Mouse (Mus musculus) urinary bladder, postnatal 4 days (tissue): ENCODE results near the gene Ankrd49.

Source experiments
- DNase-seq, 2 experiments: peaks; one replicate each; pipeline ENCODE4 v3.0.0; 2021 to 2022; ENCODE audit warnings: low spot score in 2 of 2

Gene Ankrd49

DNA sequence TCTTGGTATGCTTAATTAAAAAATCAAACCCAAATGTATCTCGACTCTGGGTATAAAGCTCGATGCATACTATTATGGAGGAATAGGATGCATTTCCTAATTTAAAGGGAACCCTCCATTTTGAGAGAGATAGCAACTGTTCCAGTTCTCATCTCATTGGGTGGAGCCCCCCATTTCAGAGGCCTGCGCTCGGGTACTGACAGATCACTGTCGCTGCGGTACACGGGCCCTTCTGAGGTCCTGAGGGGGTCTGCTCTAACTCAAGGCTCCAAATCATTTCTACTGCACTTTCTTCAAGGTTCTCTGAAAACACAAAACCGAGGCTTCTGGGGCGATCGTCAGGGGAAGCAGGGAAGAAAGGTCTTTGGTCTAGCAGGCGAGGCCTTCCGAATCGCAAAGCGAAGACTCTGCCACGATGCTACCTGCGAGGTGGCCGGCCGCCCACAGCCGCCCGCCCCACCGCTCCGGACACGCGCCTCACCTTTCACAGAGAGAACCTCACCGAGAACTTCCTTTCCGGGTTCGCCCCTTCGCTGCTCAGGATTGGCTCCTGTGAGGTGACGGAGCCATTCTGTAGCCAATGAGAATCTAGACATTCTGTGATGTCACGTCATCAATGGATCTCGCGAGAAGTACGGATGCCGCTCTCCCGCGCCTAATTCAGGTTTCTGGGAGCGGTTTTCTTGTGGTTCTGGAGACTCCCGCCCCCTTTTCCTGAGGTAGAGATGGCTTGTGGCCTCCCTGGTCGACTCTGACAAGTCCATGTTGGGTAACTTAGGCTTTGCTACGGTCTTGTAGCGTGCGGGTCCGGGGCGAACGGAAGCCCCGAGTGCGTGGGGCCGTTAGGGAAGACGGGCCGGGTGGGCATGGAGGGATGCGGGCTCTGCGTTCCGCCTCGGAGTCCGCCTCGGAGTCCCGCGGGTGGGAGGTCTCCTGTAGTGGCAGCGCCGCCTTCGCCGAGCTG is at the start of gene Ankrd49, which contains the start of gene Mre11a:
Gene Ankrd49, minus strand, starts transcription at position 818 of the 964 bp plus-strand sequence.
Gene Mre11a, plus strand, starts transcription at position 616 of the 964 bp plus-strand sequence.
- peak; percentile 85 to 88 for DNase-seq

DNA sequence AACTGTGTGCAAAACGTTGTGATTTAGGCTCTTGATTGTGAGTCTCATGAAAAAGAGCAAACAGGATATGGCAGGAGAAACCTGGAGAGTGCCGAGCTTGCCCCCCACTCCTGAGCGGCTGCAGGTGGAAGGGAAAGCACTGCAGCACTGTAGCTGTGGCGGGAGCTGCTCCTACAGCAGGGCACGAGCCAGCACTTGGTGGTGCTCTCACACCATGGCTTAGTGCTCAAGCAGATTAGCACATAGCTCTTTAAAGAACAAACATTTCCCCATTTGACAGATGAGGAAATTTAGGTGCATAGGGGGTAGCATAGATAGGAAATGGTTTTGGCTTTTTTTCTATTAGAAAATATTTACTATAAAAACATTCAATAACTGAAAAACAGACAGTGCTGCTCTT is 47.4 kb upstream of the Ankrd49 start:
- DNase-seq = no peak

DNA sequence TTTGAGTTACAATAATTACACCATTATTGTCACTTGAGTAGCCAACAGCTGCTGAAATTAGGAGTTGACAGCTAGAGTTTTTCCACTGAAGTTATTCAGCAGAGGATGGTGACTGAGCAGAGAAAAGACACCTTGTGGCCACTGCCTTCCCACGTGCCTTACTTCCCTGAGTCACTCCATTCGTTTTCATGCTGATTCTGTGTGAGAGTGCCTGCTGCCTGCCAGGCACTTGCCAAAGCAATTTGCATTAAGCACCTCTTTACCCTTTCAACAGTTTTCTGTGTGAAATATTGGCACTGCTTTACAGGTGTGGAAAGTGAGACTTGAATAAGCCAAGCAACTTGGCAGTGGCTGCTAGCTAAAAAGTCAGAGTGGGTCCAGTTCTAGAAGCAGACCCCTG is 43.2 kb upstream of the Ankrd49 start:
- no peak for DNase-seq

DNA sequence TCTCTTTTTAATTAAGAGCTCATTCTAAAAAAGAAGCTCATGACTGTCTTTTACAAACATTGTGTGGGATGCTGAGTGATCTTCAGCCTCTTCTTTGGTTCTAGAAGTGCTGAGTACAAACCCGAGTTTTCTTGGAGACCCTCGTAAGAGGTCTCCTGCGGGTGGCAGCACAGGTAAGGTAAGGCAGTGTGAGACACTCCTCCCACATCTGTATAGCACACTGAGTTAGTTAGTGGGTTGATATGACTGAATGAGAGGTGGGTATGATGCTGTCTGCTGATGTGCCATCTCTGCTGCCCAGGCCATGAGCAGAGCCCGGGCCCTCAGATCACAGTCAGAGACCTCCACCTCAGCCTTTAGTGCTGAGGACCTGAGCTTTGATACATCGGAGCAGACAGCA is 40.2 kb upstream of the Ankrd49 start:
- no peak for DNase-seq

DNA sequence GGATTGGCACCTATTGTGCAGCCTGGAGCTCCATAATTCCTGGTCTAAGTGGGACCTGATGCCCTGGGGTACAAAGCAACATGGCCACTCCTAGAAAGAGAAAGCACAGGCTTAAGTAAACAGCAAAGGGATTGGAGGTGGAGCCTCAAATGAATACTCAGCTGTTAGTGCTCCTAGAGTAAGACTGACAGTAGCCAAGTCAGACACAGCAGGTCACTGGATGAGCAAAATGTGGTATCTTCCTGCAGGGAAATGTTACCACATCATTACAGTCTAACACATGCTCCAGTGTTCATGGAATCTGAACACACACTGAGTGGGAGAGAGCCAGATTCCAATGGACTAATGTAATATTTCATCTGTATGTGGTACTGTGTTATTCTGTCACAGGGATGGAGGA is 36.7 kb upstream of the Ankrd49 start:
- no peak for DNase-seq

DNA sequence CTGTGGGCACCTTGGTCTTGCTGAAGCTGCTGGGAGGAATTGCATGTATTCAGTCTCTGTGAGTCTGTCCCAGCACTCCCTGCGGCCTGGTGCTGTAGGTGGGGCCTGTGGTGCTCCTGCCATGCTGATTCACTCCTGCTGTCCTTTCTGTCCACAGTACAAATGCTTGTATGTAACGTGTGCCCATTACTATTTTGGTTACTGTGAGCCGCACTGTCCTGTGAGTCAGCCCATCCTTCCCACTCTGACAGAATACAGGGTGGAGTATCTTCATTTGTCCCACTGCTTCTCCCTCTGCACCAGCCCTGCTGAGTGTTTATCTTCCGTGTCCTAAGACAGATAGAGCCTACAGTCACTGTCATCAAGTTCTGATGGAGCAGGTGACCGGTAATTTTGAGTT is 25.5 kb upstream of the Ankrd49 start:
- DNase-seq = no peak

DNA sequence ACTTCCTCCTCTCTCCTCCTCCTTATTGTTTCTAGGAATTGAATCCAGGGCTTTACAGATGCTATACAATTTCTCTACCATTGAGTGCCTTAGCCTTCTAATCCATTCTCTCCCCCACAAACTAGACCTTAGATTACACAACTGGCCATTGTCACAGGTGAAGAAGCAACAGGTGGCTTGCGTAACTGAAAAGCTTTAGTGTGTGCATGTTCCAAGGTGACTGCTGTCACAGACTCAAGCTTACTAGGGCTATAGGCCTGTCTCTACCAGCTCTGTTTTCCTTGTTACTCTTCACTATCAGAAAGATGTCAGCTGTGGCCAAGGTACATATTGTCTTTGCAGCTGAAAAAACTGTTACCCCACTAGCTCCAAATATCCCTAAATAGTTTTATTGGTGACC is 22.1 kb upstream of the Ankrd49 start:
- DNase-seq = no peak

DNA sequence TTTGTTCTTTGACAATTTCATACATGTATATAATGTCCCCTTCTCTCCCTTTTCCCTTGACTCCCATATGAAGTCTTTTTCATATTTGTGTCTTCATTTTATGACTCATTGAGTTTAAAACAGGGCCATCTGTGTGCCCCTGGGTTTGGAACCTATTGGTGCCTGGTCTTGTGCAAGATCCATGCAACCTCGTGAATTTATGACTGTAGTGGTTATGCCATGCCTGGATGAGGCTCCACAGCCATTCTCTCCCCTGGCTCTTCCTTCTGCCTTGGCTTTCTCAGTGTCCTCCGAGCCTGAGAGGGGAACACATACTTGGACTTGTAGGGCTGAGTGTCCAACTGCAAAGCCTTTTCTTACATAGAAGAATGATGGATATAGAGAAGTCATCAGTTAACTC is 21.1 kb upstream of the Ankrd49 start:
- DNase-seq = no peak

DNA sequence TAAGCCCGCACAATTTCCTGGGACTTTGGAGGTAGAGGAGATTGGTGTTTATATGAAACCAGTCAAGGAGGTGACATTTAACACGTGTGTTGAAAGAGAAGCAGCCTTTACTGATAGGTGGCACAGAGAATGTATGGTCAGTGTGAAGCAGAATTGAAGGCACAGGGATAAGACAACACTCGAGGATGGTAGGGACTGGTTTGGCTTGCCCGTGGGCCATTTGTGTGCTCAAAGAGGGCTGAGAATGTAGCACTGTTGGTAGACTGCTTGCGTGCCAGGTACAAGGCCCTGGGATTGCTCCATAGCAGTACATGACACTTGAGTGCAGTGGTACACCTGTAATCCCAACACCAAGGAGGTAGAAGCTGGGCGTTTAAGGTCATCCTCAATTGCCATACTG is 2.7 kb upstream of the Ankrd49 start:
- no peak for DNase-seq

DNA sequence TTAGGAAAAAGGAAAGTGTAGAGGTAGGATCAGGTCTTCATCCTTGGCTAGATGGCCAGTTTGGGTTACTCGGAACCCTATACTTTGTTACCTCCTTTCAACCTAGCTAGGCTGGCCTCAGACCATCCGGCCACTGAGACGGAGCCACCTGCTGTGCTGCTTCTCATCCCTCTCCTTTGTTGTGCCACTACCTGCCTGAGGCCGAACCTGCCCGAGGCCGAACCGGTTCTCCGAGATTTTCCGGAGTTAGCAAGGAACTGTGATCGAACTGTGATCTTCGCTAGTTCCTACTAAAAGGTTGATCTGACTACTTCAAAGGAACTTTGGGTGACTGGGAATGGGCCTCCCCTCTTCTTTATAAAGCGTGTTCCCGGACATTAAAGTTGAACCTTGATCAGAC is 6.3 kb downstream of the Ankrd49 start:
- no peak for DNase-seq

DNA sequence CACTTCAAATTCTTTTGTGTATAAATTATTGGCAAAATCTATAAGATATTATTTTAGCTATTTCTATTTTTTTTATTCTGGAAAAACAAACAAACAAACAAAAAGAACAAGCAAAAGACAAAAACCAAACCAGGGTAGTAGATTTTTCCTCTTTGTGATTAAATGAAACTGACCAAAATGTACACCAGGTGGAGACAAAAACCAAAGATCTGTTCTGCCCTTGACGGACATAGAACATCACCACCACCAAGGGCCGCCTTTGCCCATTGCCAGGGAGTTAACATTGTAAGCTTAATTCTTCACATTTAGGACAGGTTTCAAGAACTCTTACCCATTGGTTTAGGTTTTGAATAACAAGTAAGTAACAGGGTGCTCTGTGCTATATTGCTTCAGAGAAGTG is 10.8 kb downstream of the Ankrd49 start:
- no peak for DNase-seq

DNA sequence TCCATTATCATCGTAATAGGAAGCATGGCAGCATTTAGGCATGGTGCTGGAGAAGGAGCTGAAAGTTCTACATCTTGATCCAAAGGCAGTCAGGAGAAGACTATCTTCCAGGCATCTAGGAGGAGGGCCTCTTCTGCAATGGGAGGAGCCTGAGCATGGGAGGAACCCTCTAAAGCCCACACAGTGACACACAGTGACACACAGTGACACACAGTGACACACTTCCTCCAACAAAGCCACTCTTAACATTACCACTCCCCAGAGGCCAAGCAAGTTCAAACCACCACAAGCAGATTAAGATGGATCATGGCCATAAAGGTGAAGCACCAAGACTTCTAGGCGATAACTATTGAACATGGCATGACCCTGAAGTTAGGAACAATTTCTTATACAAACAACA is 12.6 kb downstream of the Ankrd49 start:
- no peak for DNase-seq

DNA sequence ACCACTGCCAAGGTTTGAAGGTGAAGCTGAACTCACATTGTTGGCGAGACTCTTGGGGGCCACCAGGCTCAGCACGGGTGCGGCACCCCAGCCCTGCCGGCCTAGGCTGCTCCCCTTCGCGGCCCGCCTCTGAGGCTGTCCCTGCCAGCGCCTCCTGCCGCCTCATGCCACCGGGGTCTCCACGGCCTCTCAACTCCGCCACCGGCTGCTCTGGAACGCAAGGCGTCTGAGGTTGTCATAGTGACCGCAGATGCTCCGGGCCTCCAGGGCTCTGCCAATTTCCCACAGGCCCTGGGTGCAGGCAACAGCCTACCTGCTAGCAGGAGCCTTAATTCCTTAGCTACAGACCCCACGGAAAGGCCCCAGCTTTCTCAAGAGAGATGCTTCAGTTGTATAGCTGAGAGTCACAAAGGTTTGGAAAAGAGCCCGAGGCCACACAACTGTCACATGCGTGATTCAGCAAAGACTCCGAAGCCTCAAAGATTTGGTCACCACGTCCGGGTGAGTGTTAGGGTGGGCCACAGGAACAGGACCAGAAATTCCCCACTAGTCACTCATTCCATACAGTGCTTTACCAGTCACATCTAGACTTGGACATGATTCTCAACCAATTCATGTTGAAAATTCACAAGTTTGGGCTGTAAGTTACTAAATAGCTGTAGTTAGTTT is 13.7 kb downstream of the Ankrd49 start, which contains the start of gene 1700012B09Rik:
Gene 1700012B09Rik, minus strand, starts transcription at position 228 of the 669 bp plus-strand sequence.
- DNase-seq = no peak

DNA sequence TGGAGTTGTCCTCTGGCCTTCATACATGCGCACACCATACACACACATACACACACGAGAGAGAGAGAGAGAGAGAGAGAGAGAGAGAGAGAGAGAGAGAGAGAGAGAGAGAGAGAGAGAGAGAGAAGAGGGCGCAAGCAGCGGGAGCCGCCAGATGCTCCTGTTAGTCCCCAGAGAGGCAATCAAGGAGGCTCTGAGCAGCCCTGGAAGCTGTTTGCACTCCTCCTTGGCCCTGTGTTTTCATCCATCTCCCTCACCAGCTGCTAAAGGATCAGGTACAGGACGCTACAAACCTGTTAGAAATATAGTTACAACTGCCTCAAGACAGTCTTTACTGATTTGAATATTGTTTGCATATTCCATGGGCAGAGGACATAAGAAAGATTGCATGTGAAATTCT is 14.8 kb downstream of the Ankrd49 start:
- no peak for DNase-seq

DNA sequence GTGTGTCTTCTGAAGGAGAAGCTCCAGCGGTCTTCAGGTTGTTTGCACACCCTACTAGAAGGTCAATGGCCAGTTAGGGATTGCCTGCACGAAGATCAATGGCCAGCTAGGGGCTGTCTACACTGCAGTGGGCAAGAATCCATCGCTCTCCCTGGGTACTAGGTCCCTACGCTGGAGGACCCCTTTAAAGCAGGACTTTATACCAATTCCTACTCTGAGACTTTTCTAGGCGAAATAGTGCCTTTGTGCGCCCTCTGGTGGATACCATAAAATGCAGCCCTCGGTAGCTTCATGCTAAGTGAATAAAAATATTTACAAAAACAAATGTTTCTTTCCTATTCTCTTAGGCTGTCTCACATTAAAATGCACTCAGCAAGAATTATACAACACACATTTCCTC is 19.9 kb downstream of the Ankrd49 start:
- no peak for DNase-seq

DNA sequence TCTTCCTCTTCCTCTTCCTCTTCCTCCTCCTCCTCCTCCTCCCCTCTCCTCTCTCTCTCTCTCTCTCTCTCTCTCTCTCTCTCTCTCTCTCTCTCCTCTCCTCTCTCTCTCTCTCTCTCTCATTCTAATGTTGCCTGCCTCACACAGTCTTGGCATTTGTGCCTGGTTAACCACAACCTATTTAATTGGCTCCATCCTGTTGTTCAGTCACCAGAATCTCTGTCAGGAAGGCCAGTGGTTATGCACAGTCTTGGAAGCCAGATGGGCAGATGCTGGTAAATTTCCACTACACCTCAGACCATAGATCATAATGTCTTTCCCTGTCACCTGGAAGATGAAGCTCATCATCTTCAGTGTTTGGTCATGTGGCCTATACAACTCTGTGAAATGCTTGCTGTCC is 25.4 kb downstream of the Ankrd49 start:
- DNase-seq = no peak

DNA sequence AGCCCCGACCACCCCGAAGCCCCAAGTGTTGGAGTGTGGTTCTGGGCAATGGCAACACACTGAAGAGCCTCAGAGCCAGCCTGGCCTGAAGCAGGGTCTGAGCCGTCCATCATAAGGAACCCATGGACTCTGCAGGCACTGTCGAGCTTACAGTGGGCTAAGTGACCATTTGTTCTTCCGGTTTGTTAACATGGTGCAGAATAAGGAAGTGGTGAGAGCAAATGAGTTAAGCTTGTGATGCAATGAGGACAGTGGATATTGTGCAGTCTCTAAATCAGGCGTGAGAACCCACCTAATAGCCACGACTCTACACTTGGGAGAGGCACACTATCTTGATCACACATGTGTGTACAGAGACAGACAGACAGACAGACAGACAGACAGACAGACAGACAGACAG is 26.1 kb downstream of the Ankrd49 start:
- DNase-seq = no peak

DNA sequence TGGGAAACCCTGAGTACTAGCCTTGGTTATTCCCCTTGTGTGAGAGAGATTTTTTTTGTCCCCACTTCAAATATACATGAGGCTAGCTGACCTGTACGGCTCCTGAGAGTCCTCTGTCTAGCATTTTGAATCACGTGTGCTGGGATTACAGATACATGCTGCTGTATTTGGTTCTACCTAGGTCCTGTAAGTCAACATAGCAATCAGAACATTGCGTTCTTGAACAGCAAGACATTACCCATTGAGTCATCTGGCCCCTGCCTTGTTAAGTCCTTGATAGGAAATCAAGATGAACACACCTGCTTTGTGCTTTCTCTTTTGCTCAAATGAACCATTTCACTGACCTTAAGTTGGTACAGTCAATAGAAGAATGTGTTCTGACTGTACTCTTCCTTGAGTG is 30.2 kb downstream of the Ankrd49 start:
- DNase-seq = no peak

DNA sequence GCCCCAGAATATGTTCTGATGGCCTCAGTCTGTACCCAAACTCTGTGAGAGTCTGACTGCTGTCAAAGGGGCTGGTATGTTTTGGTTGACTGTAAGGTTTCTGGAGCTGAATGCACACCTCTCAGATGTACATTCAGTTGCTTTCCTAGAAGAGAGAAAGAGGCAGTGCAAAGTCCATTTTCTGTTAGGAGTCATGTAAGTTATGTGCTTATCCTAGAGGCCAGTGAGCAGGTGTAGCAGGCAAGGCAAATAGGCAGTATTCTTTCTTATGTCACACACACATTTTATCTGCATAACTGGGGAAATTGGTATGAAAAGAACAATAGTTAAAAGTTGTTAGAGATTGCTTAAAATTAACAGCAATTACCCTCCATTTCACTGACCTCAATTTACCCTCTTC is 30.7 kb downstream of the Ankrd49 start:
- DNase-seq = no peak

DNA sequence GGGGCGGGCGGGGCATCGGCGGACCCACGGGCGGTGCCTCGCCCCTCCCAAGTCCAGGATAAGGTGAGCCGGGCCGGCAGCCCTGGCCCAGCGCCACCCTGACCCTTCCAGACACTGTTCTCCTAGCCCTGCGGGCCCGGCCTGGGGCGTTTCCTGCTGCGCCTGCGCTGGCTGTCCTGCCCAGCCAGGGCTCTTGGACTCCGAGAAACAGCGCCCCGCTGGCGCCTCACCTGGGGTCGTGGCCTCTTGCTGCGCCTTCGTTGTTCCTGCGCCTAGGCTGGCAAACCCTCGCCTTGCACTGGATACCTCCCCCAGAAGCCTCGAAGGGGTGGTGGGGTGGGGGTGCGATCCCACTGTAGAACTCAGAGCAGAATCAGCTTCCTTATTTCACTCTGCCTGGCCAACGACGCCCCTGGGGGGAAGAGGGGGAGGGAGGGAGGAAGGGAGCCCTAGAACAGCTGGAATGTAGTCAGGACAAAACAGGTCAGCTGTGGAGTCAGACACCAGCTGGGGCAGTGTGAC is 32.6 kb downstream of the Ankrd49 start, which contains the start of gene Fut4:
Gene Fut4, minus strand, starts transcription at position 393 of the 522 bp plus-strand sequence.
- peak; percentile 55 to 65 for DNase-seq

DNA sequence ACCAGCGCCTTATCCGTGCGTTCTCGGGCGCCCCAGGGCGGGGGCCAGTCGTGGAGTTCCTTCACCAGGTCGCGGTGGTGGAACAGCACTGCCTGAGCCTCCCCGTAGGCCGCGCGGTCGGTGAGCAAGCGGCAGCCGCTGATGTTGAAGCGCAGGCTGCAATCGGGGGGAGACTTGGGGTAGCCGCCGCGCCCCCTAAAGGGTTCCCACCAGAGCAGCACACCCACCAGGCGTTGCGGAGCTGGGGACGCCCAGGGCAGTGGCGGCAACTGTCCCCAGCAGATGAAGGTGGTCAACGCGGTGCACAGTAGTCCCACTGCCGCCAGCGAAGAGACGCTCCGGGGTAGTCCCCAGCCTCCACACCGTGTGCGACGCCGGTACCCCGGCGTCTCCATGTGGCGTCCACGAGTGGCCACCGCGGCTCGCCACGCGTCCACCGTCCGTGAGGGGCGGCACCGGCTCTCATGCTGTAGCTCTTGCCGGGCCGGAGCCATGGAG is 33.1 kb downstream of the Ankrd49 start:
- DNase-seq = peak in 1 of 2 experiments; percentile 28

DNA sequence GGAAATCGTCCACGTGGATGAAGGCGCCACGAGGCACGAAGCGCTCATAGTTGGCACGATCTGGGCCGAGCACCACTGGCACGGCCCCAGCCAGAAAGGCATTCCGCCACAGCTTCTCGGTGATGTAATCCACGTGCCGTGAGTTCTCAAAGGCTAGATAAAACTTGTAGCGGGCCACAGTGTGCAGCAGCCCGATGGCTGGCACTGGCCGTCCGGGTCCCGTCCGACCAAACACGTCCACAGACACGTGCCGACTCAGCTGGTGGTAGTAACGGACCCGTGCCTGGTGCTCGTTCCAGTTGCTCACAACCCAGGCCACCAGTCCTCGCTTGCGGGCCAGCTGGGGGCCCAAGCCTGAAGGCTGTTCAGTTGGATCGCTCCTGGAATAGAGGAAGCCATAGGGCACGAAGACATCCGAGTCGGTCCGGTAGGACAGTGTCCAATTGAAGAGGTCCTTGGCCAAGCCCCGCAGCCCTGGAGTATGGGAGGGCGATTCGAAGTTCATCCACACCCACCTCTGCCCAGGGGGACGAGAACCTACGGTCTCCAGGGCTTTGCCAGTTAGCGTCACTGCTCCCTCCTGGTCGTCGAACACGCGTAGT is 33.7 kb downstream of the Ankrd49 start:
- DNase-seq = no peak
